Mouse (Mus musculus): ENCODE measurements around the gene Depdc1b. TPM values are rescaled to one million over a fixed set of nuclear protein-coding genes. Genes with fewer than 3 reads are reported as not detected.

The Depdc1b gene
- polyA plus RNA-seq (2014; fragmentation: Illumina TruSeq; extraction: RNeasy Lipid Tissue Mini Kit (QIAGEN cat#74804); ENCODE audit: low read depth, low replicate concordance) = not detected

DNA sequence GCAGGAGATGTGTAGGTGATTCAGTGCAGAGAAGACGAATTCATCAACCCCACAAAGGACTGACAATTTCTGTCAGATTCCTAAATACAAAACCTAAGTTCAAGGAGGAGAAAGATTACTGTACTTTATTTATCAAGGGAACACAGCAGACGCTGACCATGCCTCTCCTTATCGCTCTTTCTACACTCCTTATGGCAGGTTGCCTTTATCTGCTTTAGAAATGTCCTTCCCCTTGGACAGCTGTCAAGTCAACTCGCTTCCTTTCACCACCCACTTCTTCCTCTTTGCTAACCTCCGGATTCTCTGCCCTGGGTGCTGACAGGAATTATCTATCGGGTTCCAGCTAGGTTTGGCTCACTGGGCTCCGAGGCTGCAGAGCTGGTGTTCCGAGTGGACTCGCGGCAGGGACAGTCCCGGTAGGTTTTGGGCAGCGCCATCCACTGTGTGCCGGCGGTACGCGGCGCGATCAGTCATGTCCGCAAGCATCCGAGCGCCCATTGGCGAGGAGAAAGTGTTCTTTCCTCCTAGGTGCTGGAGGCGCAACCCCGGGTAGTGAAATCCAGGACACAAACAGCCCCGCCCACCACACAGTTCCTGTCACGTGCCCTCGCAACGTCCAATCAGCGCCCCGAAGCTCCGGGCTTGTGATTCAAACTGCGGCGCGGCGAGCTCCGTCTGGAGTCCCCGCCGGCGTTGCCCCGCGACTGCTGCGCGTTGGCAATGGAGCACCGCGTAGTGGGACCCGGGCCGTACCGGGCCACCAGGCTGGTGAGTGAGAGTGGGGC, at the start of gene Depdc1b:
Gene Depdc1b (plus strand): TSS at position 631 of the 785 bp plus-strand sequence.

DNA sequence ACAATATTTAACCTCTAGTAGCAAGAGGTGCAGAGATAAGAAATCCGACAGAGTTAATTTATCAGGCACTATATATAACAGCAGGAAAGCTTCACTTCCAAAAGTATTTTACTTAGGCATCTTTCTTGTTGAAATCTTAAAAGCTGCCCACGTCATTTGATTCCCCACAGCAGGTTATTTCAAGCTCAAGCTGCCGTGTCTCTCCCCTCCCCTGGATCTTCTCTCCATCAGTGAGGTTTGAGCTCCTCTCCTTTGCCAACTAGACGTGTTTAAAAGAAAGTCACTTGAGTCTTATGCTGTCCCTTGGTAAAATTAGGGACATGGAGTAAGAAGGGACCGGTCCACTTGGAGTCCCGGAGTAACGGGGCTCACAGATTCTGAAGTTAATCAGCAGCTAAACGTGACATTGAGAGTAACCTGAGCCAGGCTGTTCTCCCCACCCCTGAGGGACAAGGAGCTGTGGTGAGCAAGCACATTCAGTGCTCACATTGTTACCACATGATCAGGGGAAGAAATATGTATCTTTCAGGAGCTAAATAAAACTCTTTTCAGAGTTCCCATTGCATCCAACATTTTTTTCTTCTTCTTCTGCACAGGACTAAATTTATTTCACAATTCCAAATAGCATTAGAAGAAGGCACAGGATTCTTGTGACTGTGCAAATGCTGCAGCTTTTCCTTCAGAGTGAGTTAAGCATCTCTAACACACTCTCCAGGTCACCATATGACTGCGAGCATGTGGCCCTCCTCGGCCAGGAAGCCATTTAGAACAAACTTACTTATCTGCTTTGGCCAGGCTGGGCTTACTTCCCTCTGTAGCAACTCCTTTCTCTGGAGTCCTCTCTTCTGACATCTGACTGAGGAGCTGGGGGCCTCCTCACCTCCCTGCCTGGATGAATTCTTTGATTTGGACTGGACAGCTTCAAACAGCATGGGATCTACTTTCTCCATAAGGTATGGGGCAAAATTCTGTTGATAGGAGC, 133.3 kb downstream of the Depdc1b start, which contains the start of gene Pde4d:
Gene Pde4d (plus strand): TSS at position 833 of the 982 bp plus-strand sequence.

Other genes with a start within 250 kb of the Depdc1b start
- 47.0 TPM for gene Ndufaf2, start 157.7 kb upstream of the Depdc1b start, polyA plus RNA-seq (2014; fragmentation: Illumina TruSeq; extraction: RNeasy Lipid Tissue Mini Kit (QIAGEN cat#74804); ENCODE audit: low read depth, low replicate concordance)
- 4.4 TPM for gene Ercc8, start 157.6 kb upstream of the Depdc1b start, polyA plus RNA-seq (2014; fragmentation: Illumina TruSeq; extraction: RNeasy Lipid Tissue Mini Kit (QIAGEN cat#74804); ENCODE audit: low read depth, low replicate concordance)
- gene Elovl7, start 101.9 kb upstream of the Depdc1b start, polyA plus RNA-seq (2014; fragmentation: Illumina TruSeq; extraction: RNeasy Lipid Tissue Mini Kit (QIAGEN cat#74804); ENCODE audit: low read depth, low replicate concordance) = 0.50 TPM
- gene Pde4d, start 133.6 kb downstream of the Depdc1b start, polyA plus RNA-seq (2014; fragmentation: Illumina TruSeq; extraction: RNeasy Lipid Tissue Mini Kit (QIAGEN cat#74804); ENCODE audit: low read depth, low replicate concordance) = 18.9 TPM